Mouse (Mus musculus) C2C12 (cell line): ENCODE data around the gene Ccser1.

Experiments
- CEBPB ChIP-seq: IDR thresholded peaks from one replicate; pipeline ENCODE4 v1.6.1; 2011; ENCODE audit warnings: low read depth, mild to moderate bottlenecking, control low read depth, moderate library complexity
- CTCF ChIP-seq: IDR thresholded peaks from one replicate; pipeline ENCODE4 v1.5.1; 2011; ENCODE audit not compliant: control insufficient read depth, insufficient read depth, insufficient read length
- MAX ChIP-seq: IDR thresholded peaks from one replicate; pipeline ENCODE4 v1.6.1; 2011; ENCODE audit warnings: mild to moderate bottlenecking, control low read depth
- MYOD1 ChIP-seq: IDR thresholded peaks from one replicate; pipeline ENCODE4 v1.6.1; 2011; ENCODE audit warnings: low read depth; ENCODE audit not compliant: control insufficient read depth, insufficient read length
- USF1 ChIP-seq: IDR thresholded peaks from one replicate; pipeline ENCODE4 v1.6.1; 2011; ENCODE audit warnings: low read depth, mild to moderate bottlenecking, control low read depth, moderate library complexity

DNA sequence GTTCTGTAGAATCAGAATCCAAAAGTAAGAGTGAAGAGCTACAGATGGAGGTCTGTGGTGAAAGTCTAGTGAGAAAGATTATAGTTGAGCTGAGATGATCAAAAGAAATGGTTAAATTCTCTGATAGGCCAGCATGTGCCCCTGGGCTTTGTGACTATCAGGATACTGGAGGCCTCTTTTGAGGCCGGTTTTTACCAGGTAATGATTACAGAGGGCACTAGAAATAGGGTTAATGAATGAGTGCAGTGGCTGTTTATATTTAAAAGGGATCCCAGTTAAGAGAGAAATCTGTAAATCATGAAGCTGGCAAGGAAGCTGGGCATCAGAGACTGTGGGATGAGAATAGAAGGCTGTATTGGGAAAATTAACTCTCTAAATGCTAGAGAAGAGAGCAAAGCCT is 23.2 kb downstream of the Ccser1 start:
- TF ChIP-seq CTCF (no peak), MAX (no peak), USF1 (no peak), MYOD1 (no peak), CEBPB (no peak)
